Mouse (Mus musculus) kidney, postnatal 0 days (tissue): ENCODE data around the gene Abl1. TPM values are rescaled to one million over a fixed set of nuclear protein-coding genes. Genes with fewer than 3 reads are reported as not detected.

Experiments used
- ATAC-seq: fragments of 200-750 bp; cut with Nextera tagmentation; replicated peaks from 2 replicates; pipeline ENCODE4 v1.8.0; 2017; ENCODE audit warnings: low read depth, moderate number of reproducible peaks, moderate TSS enrichment, moderate library complexity; ENCODE audit not compliant: low FRiP score
- DNase-seq: peaks from one replicate; pipeline ENCODE4 v3.0.0-alpha.2; 2016; ENCODE audit warnings: low spot score
- H3K27ac ChIP-seq: fragments of 300-500 bp; sonication (generic); 2 replicates; pipeline ENCODE4 v1.5.1; 2014; ENCODE audit warnings: mild to moderate bottlenecking
- H3K27me3 ChIP-seq: fragments of 300-500 bp; sonication (generic); 2 replicates; pipeline ENCODE4 v1.6.1; 2014; ENCODE audit warnings: low read length, mixed read lengths; ENCODE audit not compliant: insufficient read depth
- H3K36me3 ChIP-seq: fragments of 300-500 bp; sonication (generic); 2 replicates; pipeline ENCODE4 v1.6.1; 2014; ENCODE audit warnings: low read length, mixed read lengths; ENCODE audit not compliant: insufficient read depth
- H3K4me1 ChIP-seq: fragments of 300-500 bp; sonication (generic); replicated peaks from 2 replicates; pipeline ENCODE4 v1.6.1; 2014; ENCODE audit warnings: antibody characterized with exemption, low read length, mixed read lengths; ENCODE audit not compliant: insufficient read depth
- H3K4me2 ChIP-seq: fragments of 300-500 bp; sonication (generic); 2 replicates; pipeline ENCODE4 v1.6.1; 2014; ENCODE audit warnings: mild to moderate bottlenecking, low read length, moderate library complexity, mixed read lengths
- H3K4me3 ChIP-seq: fragments of 300-500 bp; sonication (generic); replicated peaks from 2 replicates; pipeline ENCODE4 v1.5.1; 2014; ENCODE audit warnings: low read depth, low read length
- H3K9ac ChIP-seq: fragments of 300-500 bp; sonication (generic); 2 replicates; pipeline ENCODE4 v1.6.1; 2014; ENCODE audit warnings: low read depth, low read length
- H3K9me3 ChIP-seq: fragments of 300-500 bp; sonication (generic); replicated peaks from 2 replicates; pipeline ENCODE4 v1.6.1; 2016; ENCODE audit warnings: low read length, inconsistent platforms, mixed read lengths
- CTCF ChIP-seq: IDR thresholded peaks from 2 replicates; pipeline ENCODE4 v1.5.1; 2016; ENCODE audit warnings: antibody characterized with exemption, low read depth, mild to moderate bottlenecking, moderate library complexity
- WGBS: fragments of 180-500 bp; shearing (Covaris S2); extraction: QIAGEN DNeasy Blood & Tissue Kit; methylation state at CpG from one replicate; pipeline ENCODE4 v1.1.7; 2014; 5-methylcytosine and 5-hydroxymethylcytosine counted together
- polyA plus RNA-seq: library from polyadenylated mRNA; unstranded; fragments of >200 nt; fragmentation: Nextera tagmentation; extraction: Ambion mirVana; gene quantifications from 2 replicates; pipeline ENCODE4 v1.2.1, GENCODE M21; 2015

The Abl1 gene
- polyA plus RNA-seq, 1 experiment from 2014 or later = 24.1 TPM

- ATAC-seq = no peak
- TF ChIP-seq CTCF = no peak
- H3K9me3 ChIP-seq = no peaks in the 10 kb centered on the region
- 20% methylated on average over 4 of the region's 4 CpGs for WGBS
- 0 out of 2 replicates have a peak, but pooled peaks cover 4% of the 10 kb centered on the region for H3K4me1 ChIP-seq
- H3K27me3 ChIP-seq = 0 out of 2 replicates have a peak, but pooled peaks cover 2% of the 10 kb centered on the region
- H3K9ac ChIP-seq = no peak overlapping the region
- no peak overlapping the region for H3K4me2 ChIP-seq
- no peaks in the 10 kb centered on the region for H3K36me3 ChIP-seq
- H3K27ac ChIP-seq = no peak overlapping the region
- no peak overlapping the region for H3K4me3 ChIP-seq
- no peak for DNase-seq
These were observed 140.2 kb downstream of the Abl1 start for GRCm38 (mm10) chr2:31828311-31828825.

- Histone ChIP-seq H3K27me3 (no peaks in the 10 kb centered on the region), H3K4me2 (no peak overlapping the region), H3K9me3 (no peaks in the 10 kb centered on the region), H3K27ac (no peak overlapping the region), H3K4me3 (no peak overlapping the region), H3K9ac (no peak overlapping the region), H3K36me3 (no peaks in the 10 kb centered on the region), H3K4me1 (peaks cover 9% of the 10 kb centered on the region; the same call in 1 of the 2 replicates)
- WGBS = 39% methylated on average over 10 of the region's 10 CpGs
- DNase-seq = no peak
- no peak for TF ChIP-seq CTCF
- peak; percentile 50 for ATAC-seq
These were observed 147.9 kb downstream of the Abl1 start for GRCm38 (mm10) chr2:31836091-31836490.

- Histone ChIP-seq H3K9me3 (no peaks in the 10 kb centered on the region), H3K4me3 (no peak overlapping the region), H3K9ac (no peak overlapping the region), H3K4me2 (no peak overlapping the region), H3K4me1 (peaks cover 9% of the 10 kb centered on the region; the same call in 1 of the 2 replicates), H3K27ac (no peak overlapping the region), H3K27me3 (no peaks in the 10 kb centered on the region), H3K36me3 (no peaks in the 10 kb centered on the region)
- TF ChIP-seq CTCF = no peak
- DNase-seq (no peak), ATAC-seq (no peak)
- 24% methylated on average over 6 of the region's 6 CpGs for whole genome bisulfite sequencing
These were observed 148.8 kb downstream of the Abl1 start for GRCm38 (mm10) chr2:31836985-31837384.

- Histone ChIP-seq H3K4me2 (no peak overlapping the region), H3K27me3 (0 out of 2 replicates have a peak, but pooled peaks cover 2% of the 10 kb centered on the region), H3K4me1 (peaks cover 9% of the 10 kb centered on the region; the same call in 1 of the 2 replicates), H3K9ac (no peak overlapping the region), H3K9me3 (no peaks in the 10 kb centered on the region), H3K4me3 (no peak overlapping the region), H3K27ac (no peak overlapping the region), H3K36me3 (no peaks in the 10 kb centered on the region)
- ATAC-seq (no peak), DNase-seq (no peak)
- 68% methylated on average over 1 of the region's 1 CpGs for WGBS
- no peak for TF ChIP-seq CTCF
These were observed 150.7 kb downstream of the Abl1 start for GRCm38 (mm10) chr2:31838868-31839267.

GRCm38 (mm10) chr2:31844729-31845136, 156.6 kb downstream of the Abl1 start:
- peaks cover 24% of the 10 kb centered on the region for H3K27me3 ChIP-seq
- H3K4me3 ChIP-seq = no peak overlapping the region
- DNase-seq (no peak), ATAC-seq (no peak)
- no peaks in the 10 kb centered on the region for H3K9me3 ChIP-seq
- H3K27ac ChIP-seq = no peak overlapping the region
- 5% methylated on average over 10 of the region's 10 CpGs for WGBS
- H3K4me2 ChIP-seq = no peak overlapping the region
- no peak overlapping the region for H3K9ac ChIP-seq
- no peaks in the 10 kb centered on the region for H3K36me3 ChIP-seq
- H3K4me1 ChIP-seq = peaks cover 15% of the 10 kb centered on the region
- TF ChIP-seq CTCF = no peak

- Histone ChIP-seq H3K9ac (peak overlapping the region; percentile 51; the same call in 1 of the 2 replicates), H3K4me3 (peak overlapping the region; percentile 51), H3K9me3 (no peaks in the 10 kb centered on the region), H3K4me1 (peaks cover 15% of the 10 kb centered on the region), H3K27me3 (peaks cover 24% of the 10 kb centered on the region), H3K36me3 (no peaks in the 10 kb centered on the region), H3K4me2 (peak overlapping the region; percentile 97), H3K27ac (no peak overlapping the region)
- DNase-seq (no peak), ATAC-seq (no peak)
- 3% methylated on average over 22 of the region's 26 CpGs for WGBS
- no peak for TF ChIP-seq CTCF
These were observed 157.3 kb downstream of the Abl1 start for GRCm38 (mm10) chr2:31845512-31845895.
